Mouse (Mus musculus): ENCODE measurements around the gene Zfp619.

Gene Zfp619

GRCm38 (mm10) chr7:39589044-39589443, 71.5 kb downstream of the Zfp619 start:
- peak; percentile 24; the same call in 1 of the 2 replicates for ATAC-seq (ENCODE audit: low TSS enrichment)
